Mouse (Mus musculus): ENCODE data around the gene Mab21l2. TPM values are rescaled to one million over a fixed set of nuclear protein-coding genes. Genes with fewer than 3 reads are reported as not detected.
A peak's percentile ranks its signal among the peaks of the same experiment; 100 is the strongest.

Mab21l2 gene
- 65.8 and 80.9 TPM in 2 replicates for polyA plus RNA-seq (2015; fragmentation: Nextera tagmentation; extraction: Ambion mirVana)

- Histone ChIP-seq H3K27ac (peak within 1 kb of the TSS; percentile 86), H3K9ac (peak within 1 kb of the TSS; percentile 56), H3K4me2 (peak within 1 kb of the TSS; percentile 75), H3K36me3 (replicated peaks) (no peaks in the 10 kb centered on the region), H3K9me3 (no peaks in the 10 kb centered on the region), H3K4me3 (peak within 1 kb of the TSS; percentile 54), H3K4me1 (peaks cover 29% of the 10 kb centered on the region), H3K27me3 (replicated peaks) (peaks cover 11% of the 10 kb centered on the region)
- peak; percentile 91 for ATAC-seq (replicated peaks)
- WGBS, result 4% methylated on average over 25 of the region's 25 CpGs
These were observed at the start of gene Mab21l2 for GRCm38 (mm10) chr3:86548091-86549015. Mab21l2 (minus strand) TSS chr3:86548629.

- H3K9ac ChIP-seq, result no peak overlapping the region
These were observed 26.9 kb upstream of the Mab21l2 start for GRCm38 (mm10) chr3:86575312-86575711.

GRCm38 (mm10) chr3:86572519-86573244 is 24.3 kb upstream of the Mab21l2 start:
- no peak overlapping the region for H3K9ac ChIP-seq
- 0 out of 2 replicates have a peak overlapping the region, but pooled peaks have one; percentile 34 for H3K27ac ChIP-seq
- 24% methylated on average over 3 of the region's 3 CpGs for WGBS
- no peak overlapping the region for H3K4me3 ChIP-seq
- H3K36me3 ChIP-seq (replicated peaks), result no peaks in the 10 kb centered on the region
- no peak for ATAC-seq (replicated peaks)
- H3K4me1 ChIP-seq, result no peaks in the 10 kb centered on the region
- no peaks in the 10 kb centered on the region for H3K9me3 ChIP-seq
- no peak overlapping the region for H3K4me2 ChIP-seq
- H3K27me3 ChIP-seq (replicated peaks), result peaks cover 3% of the 10 kb centered on the region

More at GRCm38 (mm10) chr3:86575312-86575711, 26.9 kb upstream of the Mab21l2 start:
- Histone ChIP-seq H3K4me3 (no peak overlapping the region), H3K4me1 (no peaks in the 10 kb centered on the region), H3K9me3 (no peaks in the 10 kb centered on the region), H3K27me3 (replicated peaks) (no peaks in the 10 kb centered on the region; the same call in 1 of the 2 replicates), H3K27ac (no peak overlapping the region), H3K4me2 (no peak overlapping the region), H3K36me3 (replicated peaks) (no peaks in the 10 kb centered on the region)
- no peak for ATAC-seq (replicated peaks)

- H3K4me1 ChIP-seq, result no peaks in the 10 kb centered on the region
- no peaks in the 10 kb centered on the region for H3K9me3 ChIP-seq
- H3K9ac ChIP-seq, result no peak overlapping the region
- no peak for ATAC-seq (replicated peaks)
- peaks cover 3% of the 10 kb centered on the region for H3K27me3 ChIP-seq (replicated peaks)
- H3K27ac ChIP-seq, result no peak overlapping the region
- H3K4me2 ChIP-seq, result no peak overlapping the region
- 8% methylated on average over 4 of the region's 4 CpGs for WGBS
- no peak overlapping the region for H3K4me3 ChIP-seq
- no peaks in the 10 kb centered on the region for H3K36me3 ChIP-seq (replicated peaks)
These were observed 23.1 kb upstream of the Mab21l2 start for GRCm38 (mm10) chr3:86571518-86571917.

GRCm38 (mm10) chr3:86567312-86567711 is 18.9 kb upstream of the Mab21l2 start:
- Histone ChIP-seq H3K27ac (no peak overlapping the region), H3K4me3 (no peak overlapping the region), H3K27me3 (replicated peaks) (peaks cover 5% of the 10 kb centered on the region; the same call in 1 of the 2 replicates), H3K4me1 (no peaks in the 10 kb centered on the region), H3K36me3 (replicated peaks) (no peaks in the 10 kb centered on the region), H3K9me3 (no peaks in the 10 kb centered on the region), H3K9ac (no peak overlapping the region), H3K4me2 (no peak overlapping the region)
- no peak for ATAC-seq (replicated peaks)
- WGBS, result 71% methylated on average over 4 of the region's 4 CpGs

- Histone ChIP-seq H3K4me1 (peaks cover 5% of the 10 kb centered on the region; the same call in 1 of the 2 replicates), H3K9ac (no peak overlapping the region), H3K4me3 (no peak overlapping the region), H3K36me3 (replicated peaks) (no peaks in the 10 kb centered on the region), H3K9me3 (no peaks in the 10 kb centered on the region), H3K27me3 (replicated peaks) (0 out of 2 replicates have a peak, but pooled peaks cover 2% of the 10 kb centered on the region), H3K27ac (no peak overlapping the region), H3K4me2 (no peak overlapping the region)
- 97% methylated on average over 1 of the region's 1 CpGs for WGBS
- no peak for ATAC-seq (replicated peaks)
These were observed 13.0 kb upstream of the Mab21l2 start for GRCm38 (mm10) chr3:86561396-86561795.

GRCm38 (mm10) chr3:86561023-86561344 is 12.6 kb upstream of the Mab21l2 start:
- H3K4me2 ChIP-seq, result no peak overlapping the region
- H3K9ac ChIP-seq, result no peak overlapping the region
- H3K27ac ChIP-seq, result no peak overlapping the region; the same call in 1 of the 2 replicates
- no peaks in the 10 kb centered on the region for H3K9me3 ChIP-seq
- peaks cover 5% of the 10 kb centered on the region; the same call in 1 of the 2 replicates for H3K4me1 ChIP-seq
- ATAC-seq (replicated peaks), result no peak
- WGBS, result 84% methylated on average over 1 of the region's 1 CpGs
- no peak overlapping the region for H3K4me3 ChIP-seq
- no peaks in the 10 kb centered on the region for H3K36me3 ChIP-seq (replicated peaks)
- no peaks in the 10 kb centered on the region for H3K27me3 ChIP-seq (replicated peaks)

GRCm38 (mm10) chr3:86560281-86561022 is 12.0 kb upstream of the Mab21l2 start:
- H3K9ac ChIP-seq, result no peak overlapping the region
- WGBS, result 63% methylated on average over 4 of the region's 4 CpGs
- H3K4me1 ChIP-seq, result peaks cover 5% of the 10 kb centered on the region; the same call in 1 of the 2 replicates
- no peaks in the 10 kb centered on the region for H3K9me3 ChIP-seq
- H3K4me2 ChIP-seq, result no peak overlapping the region
- no peaks in the 10 kb centered on the region for H3K27me3 ChIP-seq (replicated peaks)
- H3K4me3 ChIP-seq, result no peak overlapping the region
- H3K36me3 ChIP-seq (replicated peaks), result no peaks in the 10 kb centered on the region
- H3K27ac ChIP-seq, result peak overlapping the region; percentile 50
- no peak for ATAC-seq (replicated peaks)

GRCm38 (mm10) chr3:86559635-86560034 is 11.2 kb upstream of the Mab21l2 start:
- H3K9ac ChIP-seq, result no peak overlapping the region
- H3K4me2 ChIP-seq, result no peak overlapping the region
- H3K9me3 ChIP-seq, result no peaks in the 10 kb centered on the region
- 38% methylated on average over 4 of the region's 4 CpGs for WGBS
- H3K4me3 ChIP-seq, result no peak overlapping the region
- peak overlapping the region; percentile 50 for H3K27ac ChIP-seq
- H3K4me1 ChIP-seq, result peaks cover 5% of the 10 kb centered on the region; the same call in 1 of the 2 replicates
- peaks cover 3% of the 10 kb centered on the region; the same call in 1 of the 2 replicates for H3K27me3 ChIP-seq (replicated peaks)
- peak; percentile 52; the same call in 1 of the 2 replicates for ATAC-seq (replicated peaks)
- no peaks in the 10 kb centered on the region for H3K36me3 ChIP-seq (replicated peaks)

- Histone ChIP-seq H3K27ac (no peak overlapping the region), H3K9me3 (no peaks in the 10 kb centered on the region), H3K9ac (no peak overlapping the region), H3K4me1 (peaks cover 5% of the 10 kb centered on the region; the same call in 1 of the 2 replicates), H3K4me3 (no peak overlapping the region), H3K36me3 (replicated peaks) (no peaks in the 10 kb centered on the region), H3K4me2 (no peak overlapping the region), H3K27me3 (replicated peaks) (peaks cover 3% of the 10 kb centered on the region; the same call in 1 of the 2 replicates)
- 32% methylated on average over 1 of the region's 1 CpGs for WGBS
- ATAC-seq (replicated peaks), result no peak
These were observed 10.5 kb upstream of the Mab21l2 start for GRCm38 (mm10) chr3:86558976-86559375.

- no peak for ATAC-seq (replicated peaks)
- no peaks in the 10 kb centered on the region for H3K9me3 ChIP-seq
- no peak overlapping the region for H3K4me3 ChIP-seq
- H3K4me2 ChIP-seq, result no peak overlapping the region
- WGBS, result 24% methylated on average over 5 of the region's 5 CpGs
- no peaks in the 10 kb centered on the region for H3K36me3 ChIP-seq (replicated peaks)
- no peak overlapping the region for H3K9ac ChIP-seq
- H3K4me1 ChIP-seq, result peaks cover 21% of the 10 kb centered on the region
- 0 out of 2 replicates have a peak overlapping the region, but pooled peaks have one; percentile 50 for H3K27ac ChIP-seq
- H3K27me3 ChIP-seq (replicated peaks), result peaks cover 12% of the 10 kb centered on the region
These were observed 3.7 kb upstream of the Mab21l2 start for GRCm38 (mm10) chr3:86552170-86552569.
